Mouse (Mus musculus): Measurements from ENCODE around the gene Blvrb. TPM values are rescaled to one million over a fixed set of nuclear protein-coding genes. Genes with fewer than 3 reads are reported as not detected.
A peak's percentile ranks its signal among the peaks of the same experiment; 100 is the strongest.

Blvrb gene
- polyA plus RNA-seq, 1 experiment from 2014 or later, result 15.1 TPM

GRCm38 (mm10) chr7:27474490-27474954, 26.7 kb downstream of the Blvrb start:
- H3K27ac ChIP-seq (ENCODE audit: low read length), result peak overlapping the region; percentile 66
- H3K4me1 ChIP-seq (ENCODE audit: control insufficient read depth, insufficient read depth, low read length), result peaks cover 6% of the 10 kb centered on the region; the same call in 1 of the 2 replicates
- peak overlapping the region; percentile 56 for H3K9ac ChIP-seq (ENCODE audit: low read depth, low read length)
- H3K36me3 ChIP-seq (ENCODE audit: control insufficient read depth, insufficient read depth, low read length), result no peaks in the 10 kb centered on the region
- no peaks in the 10 kb centered on the region for H3K27me3 ChIP-seq (ENCODE audit: control insufficient read depth, insufficient read depth, low read depth, low read length)
- peak overlapping the region; percentile 64 for H3K4me3 ChIP-seq (ENCODE audit: low read depth, low read length)
- 0% methylated on average over 23 of the region's 23 CpGs for WGBS
- peak; percentile 93 for ATAC-seq
- H3K4me2 ChIP-seq (ENCODE audit: low read length), result peak overlapping the region; percentile 80
- no peaks in the 10 kb centered on the region for H3K9me3 ChIP-seq (replicated peaks; ENCODE audit: control insufficient read depth, low read length, poor library complexity, severe bottlenecking)

GRCm38 (mm10) chr7:27475596-27475995, 27.8 kb downstream of the Blvrb start:
- no peak for ATAC-seq
- Histone ChIP-seq H3K36me3 (ENCODE audit: control insufficient read depth, insufficient read depth, low read length) (no peaks in the 10 kb centered on the region), H3K4me2 (ENCODE audit: low read length) (no peak overlapping the region), H3K4me1 (ENCODE audit: control insufficient read depth, insufficient read depth, low read length) (peaks cover 6% of the 10 kb centered on the region; the same call in 1 of the 2 replicates), H3K4me3 (ENCODE audit: low read depth, low read length) (no peak overlapping the region), H3K9ac (ENCODE audit: low read depth, low read length) (no peak overlapping the region), H3K27me3 (ENCODE audit: control insufficient read depth, insufficient read depth, low read depth, low read length) (no peaks in the 10 kb centered on the region), H3K9me3 (replicated peaks; ENCODE audit: control insufficient read depth, low read length, poor library complexity, severe bottlenecking) (no peaks in the 10 kb centered on the region), H3K27ac (ENCODE audit: low read length) (no peak overlapping the region)
- WGBS, result 98% methylated on average over 2 of the region's 2 CpGs

GRCm38 (mm10) chr7:27476098-27476635, 28.4 kb downstream of the Blvrb start:
- H3K27me3 ChIP-seq (ENCODE audit: control insufficient read depth, insufficient read depth, low read depth, low read length), result no peaks in the 10 kb centered on the region
- H3K9me3 ChIP-seq (replicated peaks; ENCODE audit: control insufficient read depth, low read length, poor library complexity, severe bottlenecking), result no peaks in the 10 kb centered on the region
- H3K27ac ChIP-seq (ENCODE audit: low read length), result no peak overlapping the region
- H3K4me1 ChIP-seq (ENCODE audit: control insufficient read depth, insufficient read depth, low read length), result peaks cover 6% of the 10 kb centered on the region; the same call in 1 of the 2 replicates
- no peak overlapping the region for H3K4me3 ChIP-seq (ENCODE audit: low read depth, low read length)
- ATAC-seq, result no peak
- 96% methylated on average over 14 of the region's 14 CpGs for WGBS
- no peak overlapping the region for H3K4me2 ChIP-seq (ENCODE audit: low read length)
- H3K9ac ChIP-seq (ENCODE audit: low read depth, low read length), result no peak overlapping the region
- H3K36me3 ChIP-seq (ENCODE audit: control insufficient read depth, insufficient read depth, low read length), result no peaks in the 10 kb centered on the region

- WGBS, result 85% methylated on average over 7 of the region's 7 CpGs
- Histone ChIP-seq H3K9me3 (replicated peaks; ENCODE audit: control insufficient read depth, low read length, poor library complexity, severe bottlenecking) (no peaks in the 10 kb centered on the region), H3K36me3 (ENCODE audit: control insufficient read depth, insufficient read depth, low read length) (no peaks in the 10 kb centered on the region), H3K4me2 (ENCODE audit: low read length) (no peak overlapping the region), H3K27ac (ENCODE audit: low read length) (no peak overlapping the region), H3K9ac (ENCODE audit: low read depth, low read length) (no peak overlapping the region), H3K27me3 (ENCODE audit: control insufficient read depth, insufficient read depth, low read depth, low read length) (no peaks in the 10 kb centered on the region), H3K4me3 (ENCODE audit: low read depth, low read length) (no peak overlapping the region), H3K4me1 (ENCODE audit: control insufficient read depth, insufficient read depth, low read length) (peaks cover 9% of the 10 kb centered on the region)
- ATAC-seq, result no peak
These were observed 30.8 kb downstream of the Blvrb start for GRCm38 (mm10) chr7:27478561-27478960.

- Histone ChIP-seq H3K27me3 (ENCODE audit: control insufficient read depth, insufficient read depth, low read depth, low read length) (no peaks in the 10 kb centered on the region), H3K4me2 (ENCODE audit: low read length) (no peak overlapping the region), H3K4me3 (ENCODE audit: low read depth, low read length) (no peak overlapping the region), H3K36me3 (ENCODE audit: control insufficient read depth, insufficient read depth, low read length) (no peaks in the 10 kb centered on the region), H3K9ac (ENCODE audit: low read depth, low read length) (no peak overlapping the region), H3K9me3 (replicated peaks; ENCODE audit: control insufficient read depth, low read length, poor library complexity, severe bottlenecking) (no peaks in the 10 kb centered on the region), H3K27ac (ENCODE audit: low read length) (no peak overlapping the region), H3K4me1 (ENCODE audit: control insufficient read depth, insufficient read depth, low read length) (peaks cover 9% of the 10 kb centered on the region)
- 83% methylated on average over 1 of the region's 1 CpGs for WGBS
- ATAC-seq, result no peak
These were observed 32.0 kb downstream of the Blvrb start for GRCm38 (mm10) chr7:27479750-27480149.

- no peaks in the 10 kb centered on the region for H3K36me3 ChIP-seq (ENCODE audit: control insufficient read depth, insufficient read depth, low read length)
- ATAC-seq, result no peak
- no peak overlapping the region for H3K27ac ChIP-seq (ENCODE audit: low read length)
- no peaks in the 10 kb centered on the region for H3K27me3 ChIP-seq (ENCODE audit: control insufficient read depth, insufficient read depth, low read depth, low read length)
- no peak overlapping the region for H3K9ac ChIP-seq (ENCODE audit: low read depth, low read length)
- H3K4me2 ChIP-seq (ENCODE audit: low read length), result no peak overlapping the region
- H3K4me1 ChIP-seq (ENCODE audit: control insufficient read depth, insufficient read depth, low read length), result peaks cover 6% of the 10 kb centered on the region
- H3K9me3 ChIP-seq (replicated peaks; ENCODE audit: control insufficient read depth, low read length, poor library complexity, severe bottlenecking), result no peaks in the 10 kb centered on the region
- no peak overlapping the region for H3K4me3 ChIP-seq (ENCODE audit: low read depth, low read length)
- WGBS, result 75% methylated on average over 3 of the region's 3 CpGs
These were observed 32.7 kb downstream of the Blvrb start for GRCm38 (mm10) chr7:27480506-27480905.

- no peaks in the 10 kb centered on the region for H3K36me3 ChIP-seq (ENCODE audit: control insufficient read depth, insufficient read depth, low read length)
- H3K4me1 ChIP-seq (ENCODE audit: control insufficient read depth, insufficient read depth, low read length), result peaks cover 6% of the 10 kb centered on the region
- peak; percentile 25; the same call in 1 of the 2 replicates for ATAC-seq
- peak overlapping the region; percentile 33 for H3K4me3 ChIP-seq (ENCODE audit: low read depth, low read length)
- WGBS, result 14% methylated on average over 11 of the region's 11 CpGs
- H3K27me3 ChIP-seq (ENCODE audit: control insufficient read depth, insufficient read depth, low read depth, low read length), result no peaks in the 10 kb centered on the region
- peak overlapping the region; percentile 65 for H3K9ac ChIP-seq (ENCODE audit: low read depth, low read length)
- peak overlapping the region; percentile 65 for H3K4me2 ChIP-seq (ENCODE audit: low read length)
- H3K9me3 ChIP-seq (replicated peaks; ENCODE audit: control insufficient read depth, low read length, poor library complexity, severe bottlenecking), result no peaks in the 10 kb centered on the region
- no peak overlapping the region; the same call in 1 of the 2 replicates for H3K27ac ChIP-seq (ENCODE audit: low read length)
These were observed 33.3 kb downstream of the Blvrb start for GRCm38 (mm10) chr7:27480927-27481626.

GRCm38 (mm10) chr7:27481627-27481969, 33.8 kb downstream of the Blvrb start:
- Histone ChIP-seq H3K4me2 (ENCODE audit: low read length) (peak overlapping the region; percentile 65), H3K4me1 (ENCODE audit: control insufficient read depth, insufficient read depth, low read length) (peaks cover 9% of the 10 kb centered on the region), H3K27me3 (ENCODE audit: control insufficient read depth, insufficient read depth, low read depth, low read length) (no peaks in the 10 kb centered on the region), H3K27ac (ENCODE audit: low read length) (peak overlapping the region; percentile 7; the same call in 1 of the 2 replicates), H3K4me3 (ENCODE audit: low read depth, low read length) (peak overlapping the region; percentile 33), H3K9me3 (replicated peaks; ENCODE audit: control insufficient read depth, low read length, poor library complexity, severe bottlenecking) (no peaks in the 10 kb centered on the region), H3K36me3 (ENCODE audit: control insufficient read depth, insufficient read depth, low read length) (no peaks in the 10 kb centered on the region), H3K9ac (ENCODE audit: low read depth, low read length) (peak overlapping the region; percentile 65)
- WGBS, result 0% methylated on average over 4 of the region's 12 CpGs
- peak; percentile 40 for ATAC-seq

- H3K36me3 ChIP-seq (ENCODE audit: control insufficient read depth, insufficient read depth, low read length), result no peaks in the 10 kb centered on the region
- no peak for ATAC-seq
- peaks cover 11% of the 10 kb centered on the region for H3K4me1 ChIP-seq (ENCODE audit: control insufficient read depth, insufficient read depth, low read length)
- H3K9ac ChIP-seq (ENCODE audit: low read depth, low read length), result no peak overlapping the region
- 78% methylated on average over 4 of the region's 4 CpGs for WGBS
- no peak overlapping the region for H3K4me2 ChIP-seq (ENCODE audit: low read length)
- H3K27ac ChIP-seq (ENCODE audit: low read length), result no peak overlapping the region
- no peak overlapping the region for H3K4me3 ChIP-seq (ENCODE audit: low read depth, low read length)
- H3K9me3 ChIP-seq (replicated peaks; ENCODE audit: control insufficient read depth, low read length, poor library complexity, severe bottlenecking), result no peaks in the 10 kb centered on the region
- no peaks in the 10 kb centered on the region for H3K27me3 ChIP-seq (ENCODE audit: control insufficient read depth, insufficient read depth, low read depth, low read length)
These were observed 36.1 kb downstream of the Blvrb start for GRCm38 (mm10) chr7:27483860-27484259.

Data from midbrain, embryonic 16.5 days (tissue).